Mouse (Mus musculus) adrenal gland (tissue): ENCODE measurements around the gene Ccdc105.

ENCODE experiments used
- intact Hi-C: fragments of 180-260 bp; cut with DNase I; formaldehyde crosslinking; loops from one replicate; pipeline ENCODE4 v1.15.1; 2025

Ccdc105 gene

DNA sequence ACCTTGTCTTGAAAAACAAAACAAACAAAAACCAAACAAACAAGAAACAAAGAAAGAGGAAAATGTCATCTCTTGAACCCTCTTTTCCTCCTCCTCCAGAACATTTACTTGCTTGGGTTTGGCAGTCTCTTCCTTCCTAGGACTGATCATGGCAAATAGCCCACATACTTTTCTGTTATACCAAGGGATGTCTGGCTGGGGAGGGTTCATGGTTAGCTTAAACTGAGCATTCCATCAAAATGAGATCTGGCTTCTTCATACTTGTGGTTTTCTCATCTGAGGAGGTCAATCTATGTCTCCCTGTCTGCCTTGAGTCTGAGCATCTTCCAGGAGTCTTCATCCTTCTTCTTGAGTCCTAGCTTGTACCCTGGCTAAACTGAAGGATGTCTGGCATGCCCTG is 36.6 kb downstream of the Ccdc105 start:
- intact Hi-C loops = no loop called here

DNA sequence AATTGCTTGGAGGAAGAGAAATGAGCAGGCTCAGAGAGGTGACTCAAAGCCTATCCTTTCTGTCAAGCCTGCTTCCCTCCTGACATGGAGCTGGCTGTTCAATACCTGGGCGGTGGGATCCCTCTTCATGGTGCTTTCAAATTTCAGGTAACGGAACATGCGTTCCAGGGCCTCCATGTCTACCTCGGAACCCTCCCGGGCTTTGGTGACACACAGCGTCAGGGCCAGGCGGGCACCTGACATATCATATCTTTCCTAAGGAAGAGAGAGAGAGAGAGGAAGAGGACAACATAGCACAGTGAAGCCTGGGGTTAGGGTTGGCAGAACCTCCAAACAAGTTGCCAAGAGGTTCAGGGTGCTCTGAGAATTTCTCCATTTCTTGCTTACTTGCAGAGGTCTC is 37.7 kb downstream of the Ccdc105 start:
- intact Hi-C loops = no loop called here

DNA sequence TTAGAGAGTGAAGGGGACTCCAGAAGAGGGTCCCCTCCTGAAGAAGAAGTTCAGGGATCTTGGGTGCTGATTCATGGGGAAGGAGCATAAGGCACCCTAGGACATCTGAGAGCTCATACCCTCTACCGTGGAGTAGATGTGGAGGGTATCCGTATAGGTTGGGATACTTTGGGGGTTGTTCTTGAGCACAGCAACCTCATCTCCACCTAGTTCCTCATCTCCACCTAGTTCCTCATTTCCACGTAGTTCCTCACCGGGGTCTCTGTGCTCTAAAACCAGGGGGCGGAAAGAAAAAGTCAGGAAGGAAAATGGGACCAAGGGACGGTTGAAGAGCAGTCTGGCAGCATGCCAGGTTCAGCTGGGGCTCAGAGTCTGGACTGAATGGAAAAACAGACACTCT is 38.7 kb downstream of the Ccdc105 start:
- intact Hi-C loops = no loop called here

DNA sequence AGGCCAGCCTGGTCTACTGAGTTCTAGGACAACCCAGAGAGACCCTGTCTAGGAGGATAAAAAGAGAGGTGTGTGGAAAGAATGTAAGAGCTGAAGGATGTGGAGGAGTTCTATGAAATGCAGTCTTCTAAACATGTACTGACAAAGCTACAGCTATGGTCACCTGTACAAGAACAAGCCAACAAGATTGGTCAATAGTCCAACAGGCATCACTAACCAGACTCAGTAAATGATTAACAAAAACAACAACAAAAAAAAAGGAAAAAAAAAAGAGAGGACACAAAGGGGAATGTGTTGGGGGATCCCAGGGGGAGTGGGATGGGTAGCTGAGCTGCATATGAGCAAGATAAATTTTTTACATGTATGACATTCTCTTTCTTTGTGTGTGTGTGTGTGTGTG is 42.2 kb downstream of the Ccdc105 start:
- intact Hi-C loops = no loop called here

DNA sequence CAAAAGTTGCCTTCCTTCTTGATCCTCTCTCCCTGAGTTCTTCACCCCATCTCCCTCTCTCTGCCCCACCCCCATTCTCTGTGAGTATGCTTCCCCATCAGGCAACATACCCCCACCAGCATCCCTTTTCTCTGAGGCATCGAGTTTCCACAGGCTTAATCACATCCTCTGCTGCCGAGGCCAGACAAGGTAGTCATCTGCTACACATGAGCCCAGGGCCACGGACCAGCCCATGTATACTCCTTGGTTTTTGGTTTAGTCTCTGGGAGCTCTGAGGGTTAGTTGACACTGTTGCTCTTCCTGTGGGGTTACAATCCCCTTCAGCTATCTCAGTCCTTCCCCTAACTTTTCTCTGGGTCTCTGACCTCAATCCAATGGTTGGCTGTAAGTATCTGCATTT is 52.0 kb downstream of the Ccdc105 start:
- intact Hi-C loops = no loop called here
